Mouse (Mus musculus): ENCODE measurements around the gene Gm5039. TPM values are rescaled to one million over a fixed set of nuclear protein-coding genes. Genes with fewer than 3 reads are reported as not detected.
"Not testable (repeated sequence)": the region's sequence is repeated elsewhere in the genome, so short reads cannot be mapped to it uniquely, and the experiment has no call there.

The Gm5039 gene
- polyA plus RNA-seq, 1 experiment from 2014 or later = not detected

DNA sequence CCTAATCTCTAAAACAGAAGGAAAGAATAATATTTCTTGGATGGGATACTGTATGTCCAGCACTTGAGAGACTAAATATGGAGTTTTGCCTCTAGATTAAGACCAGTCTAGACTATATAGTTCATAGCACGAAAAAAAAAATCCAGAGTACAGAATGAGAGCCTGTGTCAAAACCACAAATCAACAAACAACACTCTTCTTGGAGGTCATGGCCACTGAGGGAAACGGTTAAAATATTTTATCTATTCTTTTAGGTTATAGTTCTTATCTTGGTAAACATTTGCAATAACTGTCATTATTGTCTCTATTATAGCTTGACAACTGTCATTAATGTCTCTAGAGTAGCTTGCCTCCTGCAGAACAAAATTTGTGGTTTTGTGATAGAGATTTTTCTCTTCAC lies 26.7 kb downstream of the Gm5039 start:
- not testable (repeated sequence) for ATAC-seq (ENCODE audit: low FRiP score, low read depth); H3K4me2 ChIP-seq; H3K27ac ChIP-seq (replicated peaks); H3K4me1 ChIP-seq (replicated peaks); H3K36me3 ChIP-seq; H3K9ac ChIP-seq; H3K4me3 ChIP-seq; H3K27me3 ChIP-seq; H3K9me3 ChIP-seq
- WGBS = 85% methylated on average over 2 of the region's 2 CpGs

DNA sequence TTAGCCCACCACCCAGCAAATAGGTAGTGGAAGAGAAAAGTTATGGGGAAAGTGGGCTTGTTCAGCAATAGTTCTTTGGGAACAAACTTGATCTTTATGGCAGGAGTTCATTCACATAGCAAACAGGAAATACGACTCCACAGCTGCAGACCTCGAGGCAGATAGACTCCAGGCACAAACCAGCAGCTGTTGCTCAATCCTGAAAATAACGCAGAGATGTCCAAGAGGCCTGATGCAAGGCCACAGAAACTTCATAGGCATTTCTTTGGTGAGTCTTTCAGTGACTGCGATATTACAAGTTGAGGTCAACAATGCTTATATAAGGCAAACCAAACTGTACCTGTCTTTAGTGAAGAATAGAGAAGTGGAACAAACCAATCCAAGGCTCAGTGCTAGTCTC lies 30.7 kb downstream of the Gm5039 start:
- 79% methylated on average over 4 of the region's 4 CpGs for WGBS
- H3K27ac ChIP-seq (replicated peaks) = not testable (repeated sequence)

DNA sequence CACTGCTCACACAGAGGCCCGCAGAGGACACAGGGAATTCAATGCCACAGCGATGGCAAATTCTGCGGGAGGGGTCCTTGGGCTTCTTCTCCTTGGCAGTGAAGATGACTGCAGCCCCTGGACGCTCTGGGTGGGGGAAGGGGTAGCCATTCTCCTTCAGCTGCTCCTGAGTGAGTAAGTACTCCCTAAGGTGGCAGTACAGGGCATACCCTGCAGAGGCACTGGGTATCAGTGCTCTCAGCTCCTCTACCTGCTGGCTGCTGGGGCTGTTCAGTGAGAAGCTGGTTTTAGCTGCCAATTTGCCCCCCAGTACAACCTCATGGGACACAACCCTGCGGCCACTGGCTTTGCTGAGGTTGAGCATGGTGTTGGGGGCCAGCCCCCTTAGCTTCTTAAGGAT lies 38.6 kb downstream of the Gm5039 start:
- H3K4me3 ChIP-seq; H3K36me3 ChIP-seq; H3K9me3 ChIP-seq; H3K27me3 ChIP-seq; H3K4me1 ChIP-seq (replicated peaks); H3K9ac ChIP-seq; H3K27ac ChIP-seq (replicated peaks); ATAC-seq (ENCODE audit: low FRiP score, low read depth); H3K4me2 ChIP-seq: not testable (repeated sequence)
- 91% methylated on average over 4 of the region's 5 CpGs for WGBS

More for the DNA sequence above, 30.7 kb downstream of the Gm5039 start:
- ATAC-seq (ENCODE audit: low FRiP score, low read depth); H3K27me3 ChIP-seq; H3K4me2 ChIP-seq; H3K4me1 ChIP-seq (replicated peaks); H3K9ac ChIP-seq; H3K4me3 ChIP-seq; H3K9me3 ChIP-seq; H3K36me3 ChIP-seq: not testable (repeated sequence)

DNA sequence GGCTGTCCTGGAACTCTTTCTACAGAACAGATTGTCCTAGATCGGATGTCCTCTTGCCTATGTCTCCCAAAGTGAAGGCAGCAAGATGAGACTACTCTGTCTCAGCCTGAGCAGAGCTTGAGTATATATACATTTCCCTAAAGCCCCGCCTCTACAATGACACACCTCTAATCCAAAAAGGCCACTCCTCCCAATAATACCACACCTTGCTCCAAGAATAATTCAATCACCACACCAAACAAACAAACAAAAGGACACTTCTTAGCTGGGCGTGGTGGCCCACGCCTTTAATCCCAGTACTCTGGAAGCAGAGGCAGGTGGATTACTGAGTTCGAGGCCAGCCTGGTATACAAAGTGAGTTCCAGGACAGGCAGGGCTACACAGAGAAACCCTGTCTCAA lies 49.4 kb downstream of the Gm5039 start, which contains the start of gene Gm5662:
Gene Gm5662 (minus strand): TSS at position 101 of the 400 bp plus-strand sequence.
- H3K9me3 ChIP-seq; H3K9ac ChIP-seq; H3K4me2 ChIP-seq; ATAC-seq (ENCODE audit: low FRiP score, low read depth); H3K27ac ChIP-seq (replicated peaks); H3K36me3 ChIP-seq; H3K4me3 ChIP-seq; H3K27me3 ChIP-seq; H3K4me1 ChIP-seq (replicated peaks): not testable (repeated sequence)
- WGBS = 90% methylated on average over 5 of the region's 5 CpGs

Other genes starting within 250 kb of the Gm5039 start
- gene Gm16368, start 240.3 kb downstream of the Gm5039 start, polyA plus RNA-seq (2015; fragmentation: Nextera tagmentation; extraction: Ambion mirVana) = not detected in 2 replicates
- not detected in 2 replicates for gene Gm10436, start 141.9 kb downstream of the Gm5039 start, polyA plus RNA-seq (2015; fragmentation: Nextera tagmentation; extraction: Ambion mirVana)
- not detected in 2 replicates for gene Gm8332, start 73.9 kb downstream of the Gm5039 start, polyA plus RNA-seq (2015; fragmentation: Nextera tagmentation; extraction: Ambion mirVana)
- not detected in 2 replicates for gene Gm5662, start 49.5 kb downstream of the Gm5039 start, polyA plus RNA-seq (2015; fragmentation: Nextera tagmentation; extraction: Ambion mirVana)
- 36.4 and 38.0 TPM in 2 replicates for gene Adck1, start 36.5 kb upstream of the Gm5039 start, polyA plus RNA-seq (2015; fragmentation: Nextera tagmentation; extraction: Ambion mirVana)